Mouse (Mus musculus): ENCODE results near the gene Cd5. TPM values are rescaled to one million over a fixed set of nuclear protein-coding genes. Genes with fewer than 3 reads are reported as not detected.

The Cd5 gene
- polyA plus RNA-seq, 1 experiment from 2014 or later, result 0.34 TPM

DNA sequence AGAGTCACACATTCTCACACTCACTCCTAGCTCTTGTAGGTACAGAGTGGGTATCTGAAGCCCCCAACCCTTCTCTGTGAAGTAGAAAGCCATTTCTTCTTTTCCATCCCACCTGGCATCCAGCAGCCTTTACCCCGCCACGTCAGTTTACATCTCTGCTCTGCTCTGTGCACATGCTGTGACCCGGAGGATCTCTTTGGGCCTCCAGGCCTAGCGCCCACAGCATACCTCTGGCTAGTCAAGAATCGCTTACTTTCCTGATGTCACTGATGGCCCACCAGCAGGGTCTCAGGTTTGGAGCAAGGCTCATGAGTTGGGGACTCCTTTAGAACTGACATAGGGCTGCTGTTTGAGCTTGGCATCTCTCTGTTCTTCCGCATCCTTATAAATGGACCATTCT lies 764 bp downstream of the Cd5 start:
- Histone ChIP-seq H3K36me3 (no peaks in the 10 kb centered on the region), H3K27me3 (no peaks in the 10 kb centered on the region), H3K4me2 (no peak overlapping the region), H3K9ac (no peak overlapping the region), H3K9me3 (replicated peaks) (no peaks in the 10 kb centered on the region), H3K27ac (no peak overlapping the region), H3K4me1 (peaks cover 14% of the 10 kb centered on the region), H3K4me3 (replicated peaks) (no peak overlapping the region)
- 92% methylated on average over 6 of the region's 6 CpGs for WGBS
- no peak for ATAC-seq (replicated peaks; ENCODE audit: low FRiP score)

DNA sequence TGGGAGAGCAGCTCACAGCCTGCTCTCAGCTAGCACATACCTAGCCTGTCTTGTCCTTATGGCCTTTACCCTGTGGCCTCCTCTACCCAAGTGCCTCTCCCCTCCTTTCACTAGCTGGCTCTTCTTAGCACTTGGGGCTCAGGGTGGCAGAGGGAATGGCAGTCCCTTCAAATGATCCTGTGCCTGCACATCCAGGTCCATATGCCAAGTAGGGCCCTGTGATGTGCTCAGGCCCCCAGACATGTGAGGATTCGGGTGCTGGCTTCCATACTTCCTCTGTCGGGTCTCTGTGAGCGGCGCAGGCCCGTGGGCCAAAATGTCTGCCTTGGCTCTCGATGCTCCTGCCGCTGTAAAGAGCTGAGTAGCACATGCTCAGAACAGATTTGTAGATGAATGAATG lies 2.9 kb downstream of the Cd5 start:
- H3K4me1 ChIP-seq, result peaks cover 5% of the 10 kb centered on the region; the same call in 1 of the 2 replicates
- ATAC-seq (replicated peaks; ENCODE audit: low FRiP score), result no peak
- 90% methylated on average over 7 of the region's 7 CpGs for WGBS
- no peak overlapping the region for H3K27ac ChIP-seq
- no peak overlapping the region for H3K9ac ChIP-seq
- H3K4me3 ChIP-seq (replicated peaks), result no peak overlapping the region
- H3K27me3 ChIP-seq, result no peaks in the 10 kb centered on the region
- no peak overlapping the region for H3K4me2 ChIP-seq
- no peaks in the 10 kb centered on the region for H3K36me3 ChIP-seq
- H3K9me3 ChIP-seq (replicated peaks), result no peaks in the 10 kb centered on the region

DNA sequence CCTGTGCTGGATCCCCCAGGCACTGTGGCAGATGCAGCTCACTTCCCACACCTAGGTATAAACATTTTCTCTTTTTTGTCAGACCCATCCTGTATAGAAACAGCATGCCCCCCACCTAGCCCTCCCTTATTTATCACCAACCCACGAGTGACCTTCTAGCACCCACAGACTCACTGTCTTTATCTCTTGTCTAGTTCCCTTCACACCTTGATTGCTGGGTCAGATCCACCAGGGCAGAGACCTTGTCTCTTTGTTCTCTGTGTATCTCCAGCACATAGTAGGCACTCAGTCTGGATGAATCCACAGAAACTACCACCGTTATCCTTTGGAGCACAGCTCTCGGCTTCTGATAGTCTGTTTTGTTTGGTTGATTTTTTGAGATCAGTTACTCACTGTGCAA lies 3.7 kb downstream of the Cd5 start:
- no peak overlapping the region for H3K9ac ChIP-seq
- no peaks in the 10 kb centered on the region for H3K36me3 ChIP-seq
- ATAC-seq (replicated peaks; ENCODE audit: low FRiP score), result no peak
- no peak overlapping the region for H3K4me3 ChIP-seq (replicated peaks)
- no peak overlapping the region for H3K27ac ChIP-seq
- no peak overlapping the region for H3K4me2 ChIP-seq
- WGBS, result 90% methylated on average over 3 of the region's 3 CpGs
- H3K27me3 ChIP-seq, result no peaks in the 10 kb centered on the region
- no peaks in the 10 kb centered on the region for H3K9me3 ChIP-seq (replicated peaks)
- no peaks in the 10 kb centered on the region for H3K4me1 ChIP-seq

DNA sequence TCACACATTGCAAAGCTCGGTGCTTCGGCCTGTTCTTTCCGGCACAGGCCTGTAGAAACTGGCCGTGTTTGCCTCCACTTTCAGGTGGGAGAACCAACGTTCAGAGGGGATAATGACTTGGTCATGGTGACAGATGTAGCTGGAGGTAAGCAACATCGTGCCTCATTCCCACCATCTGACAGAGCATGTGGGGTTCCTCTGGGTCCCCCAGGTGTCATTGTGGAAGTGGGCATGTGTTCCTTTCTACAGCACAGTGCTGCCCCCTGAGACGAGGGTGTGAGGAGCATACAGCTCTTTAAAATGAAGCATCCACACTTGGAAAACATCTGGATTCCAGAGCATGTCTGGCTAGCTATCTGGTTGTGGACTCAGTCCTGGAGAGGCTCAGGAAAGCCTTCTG lies 4.2 kb downstream of the Cd5 start:
- Histone ChIP-seq H3K4me2 (no peak overlapping the region), H3K4me1 (no peaks in the 10 kb centered on the region), H3K9ac (no peak overlapping the region), H3K9me3 (replicated peaks) (no peaks in the 10 kb centered on the region), H3K36me3 (no peaks in the 10 kb centered on the region), H3K27me3 (no peaks in the 10 kb centered on the region), H3K27ac (no peak overlapping the region), H3K4me3 (replicated peaks) (no peak overlapping the region)
- ATAC-seq (replicated peaks; ENCODE audit: low FRiP score), result no peak
- WGBS, result 82% methylated on average over 7 of the region's 7 CpGs

DNA sequence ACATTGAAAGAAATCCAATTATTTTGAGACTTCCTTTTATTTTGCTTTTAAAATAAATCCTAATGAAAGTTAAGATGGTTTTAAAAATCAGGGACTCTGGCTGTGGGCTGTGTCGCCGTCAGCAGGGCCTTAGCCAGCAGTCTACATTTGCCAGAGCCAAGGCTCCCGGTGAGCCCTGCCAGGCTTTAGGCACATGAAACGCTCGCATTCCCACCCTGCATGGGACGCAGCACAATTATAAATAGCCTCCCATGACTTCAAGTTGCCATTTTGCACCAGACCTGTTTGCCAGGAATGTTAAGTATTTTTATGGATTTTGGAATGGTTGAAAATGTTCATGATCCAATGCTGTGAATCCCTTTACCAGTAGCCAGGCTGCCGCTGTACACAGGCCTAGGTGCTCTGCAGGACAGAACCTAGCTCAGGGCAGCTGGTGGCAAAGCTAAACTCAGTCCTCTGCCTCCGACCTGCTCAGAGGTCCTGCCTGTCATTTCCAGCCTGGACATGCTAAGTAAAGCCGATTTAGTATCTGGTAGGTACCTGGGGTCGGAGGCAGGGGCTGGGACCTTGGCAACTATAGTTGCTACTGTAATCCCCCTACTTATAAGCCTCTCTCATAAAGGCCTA lies 5.2 kb downstream of the Cd5 start:
- Histone ChIP-seq H3K9ac (no peak overlapping the region), H3K27me3 (no peaks in the 10 kb centered on the region), H3K4me1 (no peaks in the 10 kb centered on the region), H3K4me2 (no peak overlapping the region), H3K9me3 (replicated peaks) (no peaks in the 10 kb centered on the region), H3K36me3 (no peaks in the 10 kb centered on the region), H3K27ac (no peak overlapping the region), H3K4me3 (replicated peaks) (no peak overlapping the region)
- WGBS, result 83% methylated on average over 10 of the region's 10 CpGs
- no peak for ATAC-seq (replicated peaks; ENCODE audit: low FRiP score)

DNA sequence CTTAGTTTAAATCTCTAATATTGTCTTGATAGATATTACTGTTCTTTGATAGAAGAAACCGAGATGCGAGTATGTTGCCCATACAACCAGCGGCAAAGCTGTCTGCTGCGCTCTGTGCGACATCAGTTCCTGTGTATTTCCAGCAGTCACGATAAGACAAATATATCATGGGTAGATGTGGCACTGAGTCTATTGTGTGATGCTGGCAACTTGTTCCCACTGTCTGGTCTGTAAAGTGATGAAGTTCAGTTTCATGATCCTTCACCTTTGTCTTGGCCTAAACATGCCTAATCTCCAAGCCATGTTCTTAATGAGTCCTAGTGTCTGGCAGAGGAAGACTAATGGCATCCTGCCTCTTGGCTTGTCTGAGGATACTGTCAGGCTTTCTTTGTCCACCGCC lies 6.1 kb downstream of the Cd5 start:
- no peak overlapping the region for H3K27ac ChIP-seq
- 95% methylated on average over 7 of the region's 7 CpGs for WGBS
- H3K4me3 ChIP-seq (replicated peaks), result no peak overlapping the region
- no peaks in the 10 kb centered on the region for H3K36me3 ChIP-seq
- H3K4me1 ChIP-seq, result no peaks in the 10 kb centered on the region
- H3K9me3 ChIP-seq (replicated peaks), result no peaks in the 10 kb centered on the region
- no peak overlapping the region for H3K4me2 ChIP-seq
- no peak overlapping the region for H3K9ac ChIP-seq
- ATAC-seq (replicated peaks; ENCODE audit: low FRiP score), result no peak
- no peaks in the 10 kb centered on the region for H3K27me3 ChIP-seq

DNA sequence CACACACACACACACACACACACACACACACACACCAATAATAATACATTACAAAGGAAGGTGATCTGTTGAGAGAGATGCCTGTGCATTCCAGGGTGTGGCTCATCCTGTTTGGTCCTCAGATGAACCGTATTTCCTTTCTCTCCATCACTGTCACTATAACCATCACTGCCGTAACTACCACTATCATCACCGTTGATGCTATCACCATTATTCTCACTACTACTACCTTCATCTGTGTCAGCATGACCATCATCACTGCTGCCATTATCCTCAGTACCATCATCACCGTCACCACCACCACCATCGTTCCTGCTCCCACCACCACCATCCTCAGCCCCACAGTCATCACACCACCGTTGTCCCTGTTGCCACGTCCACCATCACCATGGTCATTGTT lies 6.8 kb downstream of the Cd5 start:
- H3K9ac ChIP-seq, result no peak overlapping the region
- no peak overlapping the region for H3K4me2 ChIP-seq
- H3K4me1 ChIP-seq, result no peaks in the 10 kb centered on the region
- no peak overlapping the region for H3K4me3 ChIP-seq (replicated peaks)
- 93% methylated on average over 7 of the region's 7 CpGs for WGBS
- no peaks in the 10 kb centered on the region for H3K36me3 ChIP-seq
- no peak for ATAC-seq (replicated peaks; ENCODE audit: low FRiP score)
- H3K27ac ChIP-seq, result no peak overlapping the region
- no peaks in the 10 kb centered on the region for H3K9me3 ChIP-seq (replicated peaks)
- H3K27me3 ChIP-seq, result no peaks in the 10 kb centered on the region

DNA sequence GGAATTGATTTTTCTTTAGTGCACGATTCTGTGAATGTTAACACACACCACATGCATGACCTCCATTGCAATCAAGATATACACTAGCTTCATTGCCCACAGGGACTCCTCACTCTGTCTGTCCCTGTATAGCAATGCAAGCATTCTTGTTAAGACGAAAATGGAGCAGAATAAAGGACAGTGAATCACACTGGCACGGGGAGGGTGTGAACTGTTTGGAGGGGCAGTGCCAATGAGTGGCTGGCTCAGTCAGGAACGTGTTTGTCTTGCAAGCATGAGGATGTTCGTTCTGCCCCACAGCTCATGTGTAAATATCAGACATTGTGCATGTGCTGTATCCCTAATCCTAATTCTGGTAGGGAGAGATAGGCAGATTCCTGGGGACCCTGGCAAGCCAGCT lies 8.3 kb downstream of the Cd5 start:
- no peaks in the 10 kb centered on the region for H3K36me3 ChIP-seq
- WGBS, result 71% methylated on average over 5 of the region's 5 CpGs
- no peaks in the 10 kb centered on the region for H3K27me3 ChIP-seq
- ATAC-seq (replicated peaks; ENCODE audit: low FRiP score), result no peak
- H3K4me3 ChIP-seq (replicated peaks), result no peak overlapping the region
- H3K4me2 ChIP-seq, result no peak overlapping the region
- no peaks in the 10 kb centered on the region for H3K9me3 ChIP-seq (replicated peaks)
- H3K4me1 ChIP-seq, result no peaks in the 10 kb centered on the region
- no peak overlapping the region for H3K9ac ChIP-seq
- H3K27ac ChIP-seq, result no peak overlapping the region

DNA sequence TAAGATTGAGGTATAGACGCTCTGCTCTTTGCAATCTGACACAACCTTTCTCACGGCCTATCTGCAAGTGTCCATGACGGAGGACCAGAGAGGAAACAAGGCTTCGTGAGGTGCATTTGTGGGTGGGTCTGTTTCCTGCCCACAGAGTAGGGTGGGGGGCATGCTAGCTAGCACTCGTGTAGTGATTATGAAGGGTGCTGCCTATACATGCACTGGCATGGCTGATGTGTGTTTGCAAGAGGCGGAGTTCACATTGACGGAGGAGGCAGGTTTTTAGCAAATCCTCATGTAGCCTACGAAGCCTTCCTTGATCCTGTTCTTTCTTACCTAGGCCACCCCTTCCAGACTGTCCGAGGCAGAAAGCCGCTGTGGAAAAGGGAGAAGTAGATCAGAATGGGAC lies 8.9 kb downstream of the Cd5 start:
- Histone ChIP-seq H3K4me1 (no peaks in the 10 kb centered on the region), H3K27ac (no peak overlapping the region), H3K36me3 (no peaks in the 10 kb centered on the region), H3K4me3 (replicated peaks) (no peak overlapping the region), H3K9me3 (replicated peaks) (no peaks in the 10 kb centered on the region), H3K4me2 (no peak overlapping the region), H3K27me3 (no peaks in the 10 kb centered on the region), H3K9ac (no peak overlapping the region)
- WGBS, result 93% methylated on average over 10 of the region's 10 CpGs
- ATAC-seq (replicated peaks; ENCODE audit: low FRiP score), result no peak

DNA sequence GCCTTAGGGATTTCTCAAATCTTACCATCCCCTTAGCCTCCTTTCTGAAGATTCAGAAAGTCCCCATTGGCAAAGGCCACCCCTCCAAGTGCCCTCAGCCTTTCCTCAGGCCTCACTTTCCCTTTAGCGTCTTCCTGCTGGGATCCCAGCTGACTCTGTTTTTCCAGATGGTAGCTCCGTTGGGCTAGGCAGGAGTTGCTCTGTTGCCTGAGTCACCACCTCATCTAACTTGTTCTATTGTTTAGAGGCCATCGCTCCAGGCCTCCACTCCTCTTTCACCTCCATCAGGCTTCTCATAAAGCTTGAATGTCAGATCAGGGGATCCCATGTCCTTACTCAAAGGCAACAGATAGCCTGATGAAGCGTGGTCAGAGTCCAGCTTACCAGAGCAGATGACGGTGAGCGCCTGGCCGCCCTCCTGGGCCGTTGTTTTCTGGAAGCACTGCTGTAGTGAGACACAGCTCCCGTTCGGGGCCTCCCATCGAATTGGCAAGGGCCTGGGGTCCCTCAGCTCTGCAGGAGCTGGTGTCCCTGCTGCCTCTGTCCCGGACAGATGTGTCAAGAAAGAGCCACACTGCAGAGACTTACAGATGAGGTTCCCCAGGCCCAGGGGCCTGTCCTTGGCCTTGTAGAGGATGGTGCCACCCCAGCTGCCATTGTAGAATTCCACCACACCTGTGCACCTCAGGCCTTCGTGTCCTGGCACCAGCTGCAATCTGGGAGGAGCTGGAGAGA lies 14.0 kb downstream of the Cd5 start:
- Histone ChIP-seq H3K36me3 (no peaks in the 10 kb centered on the region), H3K4me3 (replicated peaks) (no peak overlapping the region), H3K27me3 (no peaks in the 10 kb centered on the region), H3K4me1 (peaks cover 27% of the 10 kb centered on the region), H3K9ac (no peak overlapping the region), H3K27ac (no peak overlapping the region), H3K9me3 (replicated peaks) (no peaks in the 10 kb centered on the region), H3K4me2 (no peak overlapping the region)
- no peak for ATAC-seq (replicated peaks; ENCODE audit: low FRiP score)
- 73% methylated on average over 13 of the region's 13 CpGs for WGBS

DNA sequence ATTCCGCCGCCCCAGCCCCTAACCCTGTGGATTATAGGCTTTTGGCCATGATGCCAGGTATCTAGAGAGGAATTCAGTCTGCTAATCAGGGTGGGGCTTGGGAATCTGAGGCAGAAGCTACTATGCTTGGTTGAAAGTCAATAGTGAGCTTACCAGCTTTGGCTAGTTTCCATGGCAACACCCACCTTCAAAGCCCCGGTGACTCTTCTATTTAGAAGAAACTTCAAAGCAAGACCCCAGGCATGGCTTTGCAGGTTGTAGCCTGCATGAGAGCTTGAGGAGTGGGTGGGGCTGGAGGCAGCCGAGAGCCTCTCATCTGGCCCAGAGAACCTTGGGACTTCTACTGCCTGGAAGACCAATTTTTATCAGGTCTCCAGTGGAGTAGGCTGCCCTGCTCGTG lies 15.2 kb downstream of the Cd5 start:
- no peaks in the 10 kb centered on the region for H3K9me3 ChIP-seq (replicated peaks)
- ATAC-seq (replicated peaks; ENCODE audit: low FRiP score), result 0 out of 2 replicates have a peak, but pooled peaks have one; percentile 30
- peak overlapping the region; percentile 57 for H3K27ac ChIP-seq
- H3K27me3 ChIP-seq, result no peaks in the 10 kb centered on the region
- H3K4me2 ChIP-seq, result no peak overlapping the region
- H3K9ac ChIP-seq, result no peak overlapping the region
- H3K4me3 ChIP-seq (replicated peaks), result no peak overlapping the region
- H3K4me1 ChIP-seq, result peaks cover 30% of the 10 kb centered on the region
- H3K36me3 ChIP-seq, result no peaks in the 10 kb centered on the region
- 41% methylated on average over 5 of the region's 5 CpGs for WGBS

DNA sequence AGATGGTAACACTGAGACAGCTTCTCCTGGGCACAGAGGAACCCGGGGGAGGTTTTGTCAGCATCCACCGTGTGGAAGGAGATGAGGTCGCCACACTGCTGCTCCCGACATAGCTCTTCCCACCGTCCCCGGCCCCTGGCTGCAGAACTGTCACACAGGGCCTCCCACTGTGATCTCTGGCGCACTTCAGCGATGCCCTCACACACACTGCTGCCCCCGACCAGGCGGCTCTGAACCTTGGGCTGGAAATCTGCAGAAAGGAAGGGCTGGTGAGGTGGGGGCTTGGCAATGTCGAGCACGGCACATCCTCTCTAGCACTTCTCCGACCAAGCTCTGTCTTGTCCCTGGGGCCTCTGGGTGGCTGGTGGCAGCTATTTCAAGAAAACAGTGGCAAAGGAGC lies 15.7 kb downstream of the Cd5 start:
- H3K9me3 ChIP-seq (replicated peaks), result no peaks in the 10 kb centered on the region
- 11% methylated on average over 13 of the region's 13 CpGs for WGBS
- H3K4me3 ChIP-seq (replicated peaks), result no peak overlapping the region
- H3K4me1 ChIP-seq, result peaks cover 30% of the 10 kb centered on the region
- no peaks in the 10 kb centered on the region for H3K27me3 ChIP-seq
- peak overlapping the region; percentile 22; the same call in 1 of the 2 replicates for H3K4me2 ChIP-seq
- 0 out of 2 replicates have a peak overlapping the region, but pooled peaks have one; percentile 5 for H3K9ac ChIP-seq
- peak; percentile 66 for ATAC-seq (replicated peaks; ENCODE audit: low FRiP score)
- H3K27ac ChIP-seq, result peak overlapping the region; percentile 57
- no peaks in the 10 kb centered on the region for H3K36me3 ChIP-seq

DNA sequence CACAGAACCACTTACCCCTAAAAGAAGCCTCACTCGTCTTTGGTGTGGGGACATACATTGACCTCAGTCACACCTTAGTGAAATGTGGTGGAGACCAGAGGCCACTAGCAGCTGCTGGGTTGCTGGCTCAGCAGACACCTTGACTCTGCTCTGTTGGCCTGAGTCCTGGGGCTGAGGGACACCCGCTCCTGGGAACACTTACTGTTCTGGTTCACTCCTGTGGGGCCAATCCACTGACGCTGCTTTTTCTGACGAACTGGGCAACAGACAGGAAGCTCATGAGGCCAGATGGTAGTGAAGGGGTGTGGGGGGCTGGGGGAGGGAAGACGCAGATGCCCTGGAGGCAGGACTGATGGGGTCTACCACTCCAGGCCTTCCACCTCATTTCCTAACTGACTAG lies 17.7 kb downstream of the Cd5 start:
- H3K36me3 ChIP-seq, result no peaks in the 10 kb centered on the region
- H3K4me1 ChIP-seq, result peaks cover 30% of the 10 kb centered on the region
- no peak overlapping the region for H3K9ac ChIP-seq
- no peak overlapping the region for H3K4me2 ChIP-seq
- H3K27me3 ChIP-seq, result no peaks in the 10 kb centered on the region
- 47% methylated on average over 5 of the region's 5 CpGs for WGBS
- no peak for ATAC-seq (replicated peaks; ENCODE audit: low FRiP score)
- no peaks in the 10 kb centered on the region for H3K9me3 ChIP-seq (replicated peaks)
- H3K4me3 ChIP-seq (replicated peaks), result no peak overlapping the region
- H3K27ac ChIP-seq, result no peak overlapping the region
